Mouse (Mus musculus): ENCODE data around the gene Ano2. TPM values are rescaled to one million over a fixed set of nuclear protein-coding genes. Genes with fewer than 3 reads are reported as not detected.
A peak's percentile ranks its signal among the peaks of the same experiment; 100 is the strongest.

The Ano2 gene
- polyA plus RNA-seq, 1 experiment from 2014 or later: 0.44 TPM

DNA sequence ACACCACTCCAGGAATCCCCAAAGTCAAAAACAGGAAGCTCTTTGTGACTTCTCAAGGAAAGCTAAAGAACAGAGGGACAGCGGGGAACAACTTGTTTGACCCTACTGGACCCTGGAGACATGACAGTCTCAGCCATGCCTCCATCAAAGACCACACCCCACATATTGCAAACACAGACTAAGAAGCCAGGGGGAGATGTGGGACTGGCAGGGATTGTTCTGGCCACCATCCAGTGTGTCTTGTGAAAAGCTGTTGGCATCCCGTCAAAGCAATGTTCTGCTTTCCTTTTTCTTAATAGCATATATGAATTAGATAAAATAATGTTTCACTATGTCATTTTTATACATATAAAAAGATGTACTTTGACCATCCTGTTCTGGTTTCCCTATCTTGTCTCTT is 326.8 kb downstream of the Ano2 start:
- no peaks in the 10 kb centered on the region for H3K36me3 ChIP-seq (ENCODE audit: control insufficient read depth, insufficient read depth, low read length)
- DNase-seq (ENCODE audit: low spot score) (no peak), ATAC-seq (replicated peaks; ENCODE audit: low FRiP score) (no peak)
- no peaks in the 10 kb centered on the region for H3K27me3 ChIP-seq (ENCODE audit: control insufficient read depth, insufficient read depth, low read length)
- no peak overlapping the region for H3K9ac ChIP-seq (ENCODE audit: low read length)
- H3K27ac ChIP-seq (ENCODE audit: low read depth, low read length): no peak overlapping the region
- 94% methylated on average over 2 of the region's 2 CpGs for WGBS
- no peaks in the 10 kb centered on the region for H3K9me3 ChIP-seq (ENCODE audit: control insufficient read depth, low read length)
- no peaks in the 10 kb centered on the region for H3K4me1 ChIP-seq (replicated peaks; ENCODE audit: control insufficient read depth, insufficient read depth, low read length)
- H3K4me2 ChIP-seq (ENCODE audit: low read depth, low read length, severe bottlenecking): no peak overlapping the region
- no peak overlapping the region for H3K4me3 ChIP-seq (ENCODE audit: low read depth, low read length)

- H3K4me2 ChIP-seq (ENCODE audit: low read depth, low read length, severe bottlenecking): no peak overlapping the region
- H3K36me3 ChIP-seq (ENCODE audit: control insufficient read depth, insufficient read depth, low read length): no peaks in the 10 kb centered on the region
- no peaks in the 10 kb centered on the region for H3K4me1 ChIP-seq (replicated peaks; ENCODE audit: control insufficient read depth, insufficient read depth, low read length)
- H3K27me3 ChIP-seq (ENCODE audit: control insufficient read depth, insufficient read depth, low read length): no peaks in the 10 kb centered on the region
- H3K27ac ChIP-seq (ENCODE audit: low read depth, low read length): no peak overlapping the region
- H3K4me3 ChIP-seq (ENCODE audit: low read depth, low read length): no peak overlapping the region
- no peak for DNase-seq (ENCODE audit: low spot score)
- no peak overlapping the region for H3K9ac ChIP-seq (ENCODE audit: low read length)
- ATAC-seq (replicated peaks; ENCODE audit: low FRiP score): no peak
- H3K9me3 ChIP-seq (ENCODE audit: control insufficient read depth, low read length): no peaks in the 10 kb centered on the region
- 73% methylated on average over 1 of the region's 1 CpGs for WGBS
Observed at GRCm38 (mm10) chr6:126018411-126018810, 328.2 kb downstream of the Ano2 start.

- no peaks in the 10 kb centered on the region for H3K9me3 ChIP-seq (ENCODE audit: control insufficient read depth, low read length)
- 65% methylated on average over 8 of the region's 8 CpGs for WGBS
- H3K9ac ChIP-seq (ENCODE audit: low read length): no peak overlapping the region
- no peak overlapping the region for H3K27ac ChIP-seq (ENCODE audit: low read depth, low read length)
- no peak for ATAC-seq (replicated peaks; ENCODE audit: low FRiP score)
- H3K36me3 ChIP-seq (ENCODE audit: control insufficient read depth, insufficient read depth, low read length): no peaks in the 10 kb centered on the region
- H3K4me1 ChIP-seq (replicated peaks; ENCODE audit: control insufficient read depth, insufficient read depth, low read length): no peaks in the 10 kb centered on the region
- DNase-seq (ENCODE audit: low spot score): no peak
- H3K4me2 ChIP-seq (ENCODE audit: low read depth, low read length, severe bottlenecking): no peak overlapping the region
- H3K4me3 ChIP-seq (ENCODE audit: low read depth, low read length): no peak overlapping the region
- no peaks in the 10 kb centered on the region for H3K27me3 ChIP-seq (ENCODE audit: control insufficient read depth, insufficient read depth, low read length)
Observed at GRCm38 (mm10) chr6:126033693-126034402, 343.6 kb downstream of the Ano2 start.

- Histone ChIP-seq H3K4me3 (ENCODE audit: low read depth, low read length) (no peak overlapping the region), H3K4me2 (ENCODE audit: low read depth, low read length, severe bottlenecking) (no peak overlapping the region), H3K27ac (ENCODE audit: low read depth, low read length) (no peak overlapping the region), H3K9me3 (ENCODE audit: control insufficient read depth, low read length) (no peaks in the 10 kb centered on the region), H3K27me3 (ENCODE audit: control insufficient read depth, insufficient read depth, low read length) (no peaks in the 10 kb centered on the region), H3K9ac (ENCODE audit: low read length) (no peak overlapping the region), H3K36me3 (ENCODE audit: control insufficient read depth, insufficient read depth, low read length) (no peaks in the 10 kb centered on the region), H3K4me1 (replicated peaks; ENCODE audit: control insufficient read depth, insufficient read depth, low read length) (no peaks in the 10 kb centered on the region)
- ATAC-seq (replicated peaks; ENCODE audit: low FRiP score) (no peak), DNase-seq (ENCODE audit: low spot score) (no peak)
- WGBS: 57% methylated on average over 2 of the region's 2 CpGs
Observed at GRCm38 (mm10) chr6:126034403-126034724, 344.1 kb downstream of the Ano2 start.

DNA sequence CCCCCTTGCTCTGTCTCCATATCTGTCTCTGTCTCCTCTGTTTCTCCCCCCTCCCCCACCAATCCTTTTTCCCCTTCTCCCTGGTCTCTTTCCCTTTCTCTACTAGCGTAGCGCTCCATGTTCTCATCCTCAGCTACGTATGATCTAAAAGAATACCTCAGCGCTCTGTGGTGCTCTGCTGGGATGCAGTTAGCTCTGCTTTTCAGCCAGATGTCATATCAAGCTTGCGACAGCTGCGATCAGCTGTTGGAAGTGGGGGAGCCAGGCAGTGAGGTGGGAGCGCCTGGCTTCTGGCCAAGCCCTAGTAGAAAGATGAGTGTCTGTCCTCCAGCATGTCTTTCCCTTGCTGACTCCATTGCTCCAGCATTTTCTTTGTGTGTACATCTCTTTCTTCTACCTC is 344.5 kb downstream of the Ano2 start:
- H3K9ac ChIP-seq (ENCODE audit: low read length): no peak overlapping the region

DNA sequence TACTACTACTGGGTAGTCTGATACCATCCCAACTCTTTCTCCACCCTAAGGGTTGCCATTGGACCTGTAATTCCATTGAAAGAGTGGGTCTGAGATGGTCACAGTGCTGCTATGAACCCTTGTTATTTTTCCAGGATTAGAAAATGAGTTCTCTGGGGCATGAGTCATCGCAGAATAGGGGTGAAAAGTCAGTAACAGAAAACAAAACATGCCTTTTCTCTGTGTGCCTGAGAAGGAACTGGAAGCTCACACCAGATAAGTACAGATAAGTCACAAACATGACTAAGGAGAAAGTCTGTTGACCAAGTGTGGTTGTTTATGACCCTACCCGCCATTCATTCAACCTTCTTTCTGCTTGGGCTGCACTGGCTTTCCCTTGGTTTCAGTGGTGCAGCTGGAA is 345.4 kb downstream of the Ano2 start:
- 87% methylated on average over 2 of the region's 2 CpGs for WGBS
- Histone ChIP-seq H3K36me3 (ENCODE audit: control insufficient read depth, insufficient read depth, low read length) (no peaks in the 10 kb centered on the region), H3K9me3 (ENCODE audit: control insufficient read depth, low read length) (no peaks in the 10 kb centered on the region), H3K4me1 (replicated peaks; ENCODE audit: control insufficient read depth, insufficient read depth, low read length) (no peaks in the 10 kb centered on the region), H3K27ac (ENCODE audit: low read depth, low read length) (no peak overlapping the region), H3K4me3 (ENCODE audit: low read depth, low read length) (no peak overlapping the region), H3K4me2 (ENCODE audit: low read depth, low read length, severe bottlenecking) (no peak overlapping the region), H3K9ac (ENCODE audit: low read length) (no peak overlapping the region), H3K27me3 (ENCODE audit: control insufficient read depth, insufficient read depth, low read length) (no peaks in the 10 kb centered on the region)
- ATAC-seq (replicated peaks; ENCODE audit: low FRiP score): no peak
- DNase-seq (ENCODE audit: low spot score): no peak

More for the DNA sequence above, 344.5 kb downstream of the Ano2 start:
- DNase-seq (ENCODE audit: low spot score) (no peak), ATAC-seq (replicated peaks; ENCODE audit: low FRiP score) (no peak)
- 88% methylated on average over 7 of the region's 7 CpGs for WGBS
- Histone ChIP-seq H3K4me3 (ENCODE audit: low read depth, low read length) (no peak overlapping the region), H3K4me1 (replicated peaks; ENCODE audit: control insufficient read depth, insufficient read depth, low read length) (no peaks in the 10 kb centered on the region), H3K9me3 (ENCODE audit: control insufficient read depth, low read length) (no peaks in the 10 kb centered on the region), H3K36me3 (ENCODE audit: control insufficient read depth, insufficient read depth, low read length) (no peaks in the 10 kb centered on the region), H3K4me2 (ENCODE audit: low read depth, low read length, severe bottlenecking) (no peak overlapping the region), H3K27ac (ENCODE audit: low read depth, low read length) (no peak overlapping the region), H3K27me3 (ENCODE audit: control insufficient read depth, insufficient read depth, low read length) (no peaks in the 10 kb centered on the region)

- no peak overlapping the region for H3K9ac ChIP-seq (ENCODE audit: low read length)
- H3K4me1 ChIP-seq (replicated peaks; ENCODE audit: control insufficient read depth, insufficient read depth, low read length): no peaks in the 10 kb centered on the region
- no peak for ATAC-seq (replicated peaks; ENCODE audit: low FRiP score)
- 47% methylated on average over 4 of the region's 4 CpGs for WGBS
- no peak overlapping the region for H3K27ac ChIP-seq (ENCODE audit: low read depth, low read length)
- no peaks in the 10 kb centered on the region for H3K27me3 ChIP-seq (ENCODE audit: control insufficient read depth, insufficient read depth, low read length)
- no peak overlapping the region for H3K4me3 ChIP-seq (ENCODE audit: low read depth, low read length)
- no peak overlapping the region for H3K4me2 ChIP-seq (ENCODE audit: low read depth, low read length, severe bottlenecking)
- H3K36me3 ChIP-seq (ENCODE audit: control insufficient read depth, insufficient read depth, low read length): no peaks in the 10 kb centered on the region
- peak; percentile 69 for DNase-seq (ENCODE audit: low spot score)
- no peaks in the 10 kb centered on the region for H3K9me3 ChIP-seq (ENCODE audit: control insufficient read depth, low read length)
Observed at GRCm38 (mm10) chr6:126045931-126046330, 355.7 kb downstream of the Ano2 start.

DNA sequence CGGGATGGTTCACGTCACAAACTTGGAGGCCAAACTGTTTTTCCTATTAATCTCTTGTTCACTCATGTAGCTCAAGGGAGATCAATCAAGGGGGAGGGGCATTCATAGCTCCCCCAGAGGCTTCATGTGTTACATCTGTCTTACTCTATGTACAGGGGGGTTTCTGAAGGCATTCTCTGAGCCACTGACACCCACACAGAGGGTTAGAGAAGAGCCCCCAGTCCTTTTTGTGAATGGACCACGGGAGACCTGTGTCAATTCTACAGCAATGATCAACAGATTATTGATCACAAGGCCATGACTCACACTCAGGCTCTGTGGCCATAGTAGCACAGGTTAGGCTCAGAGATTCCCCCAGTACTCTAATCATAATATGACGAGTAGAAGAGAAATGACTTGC is 358.0 kb downstream of the Ano2 start:
- 83% methylated on average over 4 of the region's 4 CpGs for whole genome bisulfite sequencing
- DNase-seq (ENCODE audit: low spot score) (no peak), ATAC-seq (replicated peaks; ENCODE audit: low FRiP score) (no peak)

GRCm38 (mm10) chr6:126053136-126053535 is 362.9 kb downstream of the Ano2 start:
- no peak overlapping the region for H3K27ac ChIP-seq (ENCODE audit: low read depth, low read length)
- H3K4me1 ChIP-seq (replicated peaks; ENCODE audit: control insufficient read depth, insufficient read depth, low read length): no peaks in the 10 kb centered on the region
- no peak for ATAC-seq (replicated peaks; ENCODE audit: low FRiP score)
- no peak overlapping the region for H3K4me2 ChIP-seq (ENCODE audit: low read depth, low read length, severe bottlenecking)
- H3K36me3 ChIP-seq (ENCODE audit: control insufficient read depth, insufficient read depth, low read length): no peaks in the 10 kb centered on the region
- 88% methylated on average over 5 of the region's 5 CpGs for WGBS
- DNase-seq (ENCODE audit: low spot score): no peak
- H3K9ac ChIP-seq (ENCODE audit: low read length): no peak overlapping the region
- no peaks in the 10 kb centered on the region for H3K9me3 ChIP-seq (ENCODE audit: control insufficient read depth, low read length)
- no peaks in the 10 kb centered on the region for H3K27me3 ChIP-seq (ENCODE audit: control insufficient read depth, insufficient read depth, low read length)
- H3K4me3 ChIP-seq (ENCODE audit: low read depth, low read length): no peak overlapping the region

More for the DNA sequence above, 358.0 kb downstream of the Ano2 start:
- Histone ChIP-seq H3K4me3 (ENCODE audit: low read depth, low read length) (no peak overlapping the region), H3K36me3 (ENCODE audit: control insufficient read depth, insufficient read depth, low read length) (no peaks in the 10 kb centered on the region), H3K9me3 (ENCODE audit: control insufficient read depth, low read length) (no peaks in the 10 kb centered on the region), H3K4me1 (replicated peaks; ENCODE audit: control insufficient read depth, insufficient read depth, low read length) (no peaks in the 10 kb centered on the region), H3K27me3 (ENCODE audit: control insufficient read depth, insufficient read depth, low read length) (no peaks in the 10 kb centered on the region), H3K9ac (ENCODE audit: low read length) (no peak overlapping the region), H3K4me2 (ENCODE audit: low read depth, low read length, severe bottlenecking) (no peak overlapping the region), H3K27ac (ENCODE audit: low read depth, low read length) (no peak overlapping the region)
